Mouse (Mus musculus) embryonic fibroblast, embryonic 13.5 days (primary cell): ENCODE results near the gene Nit2.

Experiments
- CTCF ChIP-seq: IDR thresholded peaks from 2 replicates; pipeline ENCODE4 v1.5.1; 2011; ENCODE audit warnings: mild to moderate bottlenecking, control low read depth, low read length, moderate library complexity, borderline replicate concordance; ENCODE audit not compliant: insufficient read depth
- POLR2A ChIP-seq: IDR thresholded peaks from 2 replicates; pipeline ENCODE4 v1.6.1; 2011; ENCODE audit warnings: low read depth, mild to moderate bottlenecking, control low read depth, low read length, moderate library complexity

DNA sequence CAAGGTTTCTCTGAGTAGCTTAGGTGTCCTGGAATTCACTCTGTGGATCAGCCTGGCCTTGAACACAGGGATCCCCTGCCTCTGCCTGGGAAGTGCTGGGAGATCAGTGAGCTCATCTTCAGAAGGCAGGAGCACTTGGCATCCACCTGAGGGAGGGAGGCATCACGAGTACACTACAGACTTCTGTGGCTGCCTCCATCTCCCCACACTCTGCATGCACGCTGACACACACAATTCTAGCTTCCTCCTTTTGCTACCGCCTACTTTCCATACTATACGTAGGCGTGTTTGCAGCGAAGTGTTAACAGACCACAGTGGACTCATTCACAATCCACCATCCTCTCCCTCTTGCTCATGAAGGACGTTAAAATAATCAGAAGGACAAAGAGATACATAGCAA, 9.1 kb upstream of the Nit2 start:
- no peak for TF ChIP-seq CTCF
- no peak for TF ChIP-seq POLR2A
